Mouse (Mus musculus) gastrocnemius, postnatal 36 days (tissue): ENCODE measurements at regions not wholly inside any gene's neighbourhood (a gene's known extent, or its start where the extent isn't known, plus 50 kb on each side); places are given as distances from the start of the nearest gene placed in this dataset.

Source experiments
- DNase-seq, 2 experiments: peaks; one replicate each; pipeline ENCODE4 v3.0.0; 2022
- intact Hi-C: fragments of 180-260 bp; cut with DNase I; formaldehyde crosslinking; loops from one replicate; pipeline ENCODE4 v1.15.1; 2025

GRCm38 (mm10) chr2:19148812-19149211, 50.3 kb upstream of the Armc3 start:
- DNase-seq, result no peak
- intact Hi-C loops, result no loop called here
